Mouse (Mus musculus): Measurements from ENCODE around the gene Eya3. TPM values are rescaled to one million over a fixed set of nuclear protein-coding genes. Genes with fewer than 3 reads are reported as not detected.

Gene Eya3
- polyA plus RNA-seq, 1 experiment from 2014 or later, result 15.0 TPM

GRCm38 (mm10) chr4:132610301-132610984 lies 28.3 kb upstream of the Eya3 start:
- Histone ChIP-seq H3K9ac (no peak overlapping the region), H3K4me1 (replicated peaks) (no peaks in the 10 kb centered on the region; the same call in 1 of the 2 replicates), H3K36me3 (no peaks in the 10 kb centered on the region), H3K27ac (no peak overlapping the region), H3K27me3 (no peaks in the 10 kb centered on the region), H3K4me2 (no peak overlapping the region), H3K9me3 (replicated peaks) (peaks cover 9% of the 10 kb centered on the region; the same call in 1 of the 2 replicates), H3K4me3 (replicated peaks) (no peak overlapping the region)
- DNase-seq (no peak), ATAC-seq (ENCODE audit: low read depth) (no peak)
- 51% methylated on average over 3 of the region's 3 CpGs for WGBS (ENCODE audit: insufficient replicate concordance)

GRCm38 (mm10) chr4:132611320-132611719 lies 27.5 kb upstream of the Eya3 start:
- Histone ChIP-seq H3K4me3 (replicated peaks) (no peak overlapping the region), H3K9me3 (replicated peaks) (peaks cover 9% of the 10 kb centered on the region; the same call in 1 of the 2 replicates), H3K9ac (no peak overlapping the region), H3K36me3 (no peaks in the 10 kb centered on the region), H3K4me1 (replicated peaks) (no peaks in the 10 kb centered on the region; the same call in 1 of the 2 replicates), H3K4me2 (no peak overlapping the region), H3K27me3 (no peaks in the 10 kb centered on the region), H3K27ac (no peak overlapping the region)
- DNase-seq, result no peak
- 64% methylated on average over 8 of the region's 8 CpGs for WGBS (ENCODE audit: insufficient replicate concordance)
- no peak for ATAC-seq (ENCODE audit: low read depth)

GRCm38 (mm10) chr4:132617873-132618272 lies 20.9 kb upstream of the Eya3 start:
- peaks cover 15% of the 10 kb centered on the region for H3K4me1 ChIP-seq (replicated peaks)
- DNase-seq, result no peak
- H3K27me3 ChIP-seq, result 0 out of 2 replicates have a peak, but pooled peaks cover 3% of the 10 kb centered on the region
- no peak overlapping the region for H3K27ac ChIP-seq
- H3K9me3 ChIP-seq (replicated peaks), result peaks cover 12% of the 10 kb centered on the region; the same call in 1 of the 2 replicates
- H3K4me2 ChIP-seq, result no peak overlapping the region
- WGBS (ENCODE audit: insufficient replicate concordance), result 60% methylated on average over 6 of the region's 6 CpGs
- ATAC-seq (ENCODE audit: low read depth), result no peak
- no peak overlapping the region for H3K4me3 ChIP-seq (replicated peaks)
- H3K36me3 ChIP-seq, result no peaks in the 10 kb centered on the region
- H3K9ac ChIP-seq, result no peak overlapping the region

GRCm38 (mm10) chr4:132618850-132619375 lies 19.9 kb upstream of the Eya3 start:
- Histone ChIP-seq H3K4me2 (no peak overlapping the region), H3K4me1 (replicated peaks) (peaks cover 24% of the 10 kb centered on the region), H3K27ac (no peak overlapping the region), H3K4me3 (replicated peaks) (no peak overlapping the region), H3K9ac (no peak overlapping the region), H3K27me3 (0 out of 2 replicates have a peak, but pooled peaks cover 3% of the 10 kb centered on the region), H3K36me3 (no peaks in the 10 kb centered on the region), H3K9me3 (replicated peaks) (peaks cover 12% of the 10 kb centered on the region; the same call in 1 of the 2 replicates)
- WGBS (ENCODE audit: insufficient replicate concordance), result 66% methylated on average over 10 of the region's 10 CpGs
- ATAC-seq (ENCODE audit: low read depth), result no peak
- DNase-seq, result no peak

GRCm38 (mm10) chr4:132620134-132620533 lies 18.7 kb upstream of the Eya3 start:
- Histone ChIP-seq H3K27ac (no peak overlapping the region), H3K9ac (no peak overlapping the region), H3K9me3 (replicated peaks) (peaks cover 5% of the 10 kb centered on the region; the same call in 1 of the 2 replicates), H3K36me3 (no peaks in the 10 kb centered on the region), H3K4me2 (no peak overlapping the region), H3K4me1 (replicated peaks) (peaks cover 34% of the 10 kb centered on the region), H3K27me3 (0 out of 2 replicates have a peak, but pooled peaks cover 3% of the 10 kb centered on the region), H3K4me3 (replicated peaks) (no peak overlapping the region)
- DNase-seq, result no peak
- no peak for ATAC-seq (ENCODE audit: low read depth)
- WGBS (ENCODE audit: insufficient replicate concordance), result 75% methylated on average over 4 of the region's 4 CpGs

GRCm38 (mm10) chr4:132621287-132622068 lies 17.3 kb upstream of the Eya3 start:
- ATAC-seq (ENCODE audit: low read depth), result no peak
- H3K4me1 ChIP-seq (replicated peaks), result peaks cover 42% of the 10 kb centered on the region
- no peak for DNase-seq
- no peak overlapping the region for H3K4me3 ChIP-seq (replicated peaks)
- peaks cover 3% of the 10 kb centered on the region; the same call in 1 of the 2 replicates for H3K9me3 ChIP-seq (replicated peaks)
- H3K9ac ChIP-seq, result no peak overlapping the region
- H3K4me2 ChIP-seq, result no peak overlapping the region
- 60% methylated on average over 7 of the region's 7 CpGs for WGBS (ENCODE audit: insufficient replicate concordance)
- 0 out of 2 replicates have a peak, but pooled peaks cover 3% of the 10 kb centered on the region for H3K27me3 ChIP-seq
- no peaks in the 10 kb centered on the region for H3K36me3 ChIP-seq
- peak overlapping the region; percentile 95 for H3K27ac ChIP-seq

- H3K4me3 ChIP-seq (replicated peaks), result peak overlapping the region; percentile 26
- peaks cover 45% of the 10 kb centered on the region for H3K4me1 ChIP-seq (replicated peaks)
- DNase-seq (peak; percentile 88), ATAC-seq (ENCODE audit: low read depth) (peak; percentile 95)
- H3K4me2 ChIP-seq, result peak overlapping the region; percentile 62
- 20% methylated on average over 5 of the region's 5 CpGs for WGBS (ENCODE audit: insufficient replicate concordance)
- H3K9ac ChIP-seq, result peak overlapping the region; percentile 62
- peak overlapping the region; percentile 95 for H3K27ac ChIP-seq
- H3K27me3 ChIP-seq, result no peaks in the 10 kb centered on the region
- peaks cover 3% of the 10 kb centered on the region; the same call in 1 of the 2 replicates for H3K9me3 ChIP-seq (replicated peaks)
- no peaks in the 10 kb centered on the region for H3K36me3 ChIP-seq
These were observed 14.6 kb upstream of the Eya3 start for GRCm38 (mm10) chr4:132624034-132624657.

GRCm38 (mm10) chr4:132628830-132629229 lies 10.0 kb upstream of the Eya3 start:
- WGBS (ENCODE audit: insufficient replicate concordance), result 12% methylated on average over 2 of the region's 2 CpGs
- Histone ChIP-seq H3K4me3 (replicated peaks) (no peak overlapping the region), H3K4me2 (no peak overlapping the region), H3K4me1 (replicated peaks) (peaks cover 38% of the 10 kb centered on the region), H3K36me3 (no peaks in the 10 kb centered on the region), H3K27ac (no peak overlapping the region), H3K9me3 (replicated peaks) (no peaks in the 10 kb centered on the region), H3K27me3 (no peaks in the 10 kb centered on the region), H3K9ac (no peak overlapping the region)
- DNase-seq, result peak; percentile 72
- ATAC-seq (ENCODE audit: low read depth), result no peak

GRCm38 (mm10) chr4:132635971-132636370 lies 2.8 kb upstream of the Eya3 start:
- H3K27me3 ChIP-seq, result no peaks in the 10 kb centered on the region
- no peaks in the 10 kb centered on the region for H3K36me3 ChIP-seq
- WGBS (ENCODE audit: insufficient replicate concordance), result 79% methylated on average over 2 of the region's 2 CpGs
- H3K9me3 ChIP-seq (replicated peaks), result no peaks in the 10 kb centered on the region
- DNase-seq, result no peak
- H3K4me1 ChIP-seq (replicated peaks), result peaks cover 26% of the 10 kb centered on the region
- no peak for ATAC-seq (ENCODE audit: low read depth)
- H3K4me2 ChIP-seq, result no peak overlapping the region
- no peak overlapping the region for H3K4me3 ChIP-seq (replicated peaks)
- H3K27ac ChIP-seq, result no peak overlapping the region
- no peak overlapping the region for H3K9ac ChIP-seq

- no peak overlapping the region for H3K4me3 ChIP-seq (replicated peaks)
- H3K36me3 ChIP-seq, result no peaks in the 10 kb centered on the region
- ATAC-seq (ENCODE audit: low read depth) (no peak), DNase-seq (no peak)
- H3K9me3 ChIP-seq (replicated peaks), result no peaks in the 10 kb centered on the region
- no peak overlapping the region for H3K27ac ChIP-seq
- 46% methylated on average over 4 of the region's 4 CpGs for WGBS (ENCODE audit: insufficient replicate concordance)
- H3K4me2 ChIP-seq, result no peak overlapping the region
- no peaks in the 10 kb centered on the region for H3K27me3 ChIP-seq
- H3K4me1 ChIP-seq (replicated peaks), result peaks cover 27% of the 10 kb centered on the region
- H3K9ac ChIP-seq, result no peak overlapping the region
These were observed 2.2 kb upstream of the Eya3 start for GRCm38 (mm10) chr4:132636554-132636953.

All from liver, embryonic 13.5 days (tissue).